Mouse (Mus musculus): ENCODE measurements around the gene Cmtm4. TPM values are rescaled to one million over a fixed set of nuclear protein-coding genes. Genes with fewer than 3 reads are reported as not detected.

Cmtm4 gene
- polyA plus RNA-seq, 1 experiment from 2014 or later = 6.3 TPM

DNA sequence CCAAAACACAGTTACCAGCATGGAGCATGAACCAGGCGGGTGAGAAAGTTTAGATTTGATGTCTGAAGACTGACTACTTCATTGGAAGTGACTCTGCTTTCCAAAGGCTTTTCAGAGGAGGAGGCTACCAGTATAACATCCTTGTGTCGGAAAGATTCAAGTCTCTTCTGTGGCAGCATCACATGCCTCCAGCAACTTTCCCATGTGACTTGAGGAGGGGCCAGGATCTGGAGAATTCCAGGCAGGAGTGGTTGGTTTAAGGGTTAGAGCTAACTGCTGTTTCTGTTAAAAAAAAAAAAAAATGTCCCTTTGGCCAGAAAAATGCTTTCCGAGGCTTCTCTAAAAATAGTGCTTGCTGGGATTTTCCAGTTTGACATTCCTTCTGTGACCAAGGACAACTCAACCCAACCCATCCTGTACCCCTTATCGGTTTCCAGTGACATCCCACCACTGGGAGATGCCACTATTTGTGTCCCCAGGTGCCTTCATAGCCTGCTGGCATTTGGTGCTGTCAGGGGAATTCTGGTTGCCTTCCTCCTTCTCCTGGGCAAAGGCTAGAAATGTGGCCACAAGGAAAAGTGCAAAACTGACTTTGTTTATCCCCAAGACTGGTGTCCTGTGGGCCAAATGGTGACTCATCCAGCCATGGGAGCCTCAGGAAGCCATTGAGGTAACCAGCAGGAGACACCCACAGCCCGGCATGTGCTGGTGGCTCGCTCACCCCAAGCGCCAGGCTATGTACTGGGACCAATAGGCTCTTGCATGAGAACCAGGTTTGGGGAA is 12.9 kb upstream of the Cmtm4 start:
- WGBS = 85% methylated on average over 7 of the region's 7 CpGs
- H3K9ac ChIP-seq = no peak overlapping the region
- H3K27ac ChIP-seq = no peak overlapping the region
- no peaks in the 10 kb centered on the region for H3K36me3 ChIP-seq
- no peak for ATAC-seq
- H3K27me3 ChIP-seq (replicated peaks) = no peaks in the 10 kb centered on the region
- no peak overlapping the region for H3K4me3 ChIP-seq (replicated peaks)
- H3K4me2 ChIP-seq (replicated peaks) = no peak overlapping the region
- peaks cover 6% of the 10 kb centered on the region for H3K4me1 ChIP-seq (replicated peaks)
- no peaks in the 10 kb centered on the region for H3K9me3 ChIP-seq

GRCm38 (mm10) chr8:104406340-104407128 is 10.9 kb upstream of the Cmtm4 start:
- ATAC-seq = no peak
- WGBS = 66% methylated on average over 6 of the region's 6 CpGs
- H3K27ac ChIP-seq = no peak overlapping the region

DNA sequence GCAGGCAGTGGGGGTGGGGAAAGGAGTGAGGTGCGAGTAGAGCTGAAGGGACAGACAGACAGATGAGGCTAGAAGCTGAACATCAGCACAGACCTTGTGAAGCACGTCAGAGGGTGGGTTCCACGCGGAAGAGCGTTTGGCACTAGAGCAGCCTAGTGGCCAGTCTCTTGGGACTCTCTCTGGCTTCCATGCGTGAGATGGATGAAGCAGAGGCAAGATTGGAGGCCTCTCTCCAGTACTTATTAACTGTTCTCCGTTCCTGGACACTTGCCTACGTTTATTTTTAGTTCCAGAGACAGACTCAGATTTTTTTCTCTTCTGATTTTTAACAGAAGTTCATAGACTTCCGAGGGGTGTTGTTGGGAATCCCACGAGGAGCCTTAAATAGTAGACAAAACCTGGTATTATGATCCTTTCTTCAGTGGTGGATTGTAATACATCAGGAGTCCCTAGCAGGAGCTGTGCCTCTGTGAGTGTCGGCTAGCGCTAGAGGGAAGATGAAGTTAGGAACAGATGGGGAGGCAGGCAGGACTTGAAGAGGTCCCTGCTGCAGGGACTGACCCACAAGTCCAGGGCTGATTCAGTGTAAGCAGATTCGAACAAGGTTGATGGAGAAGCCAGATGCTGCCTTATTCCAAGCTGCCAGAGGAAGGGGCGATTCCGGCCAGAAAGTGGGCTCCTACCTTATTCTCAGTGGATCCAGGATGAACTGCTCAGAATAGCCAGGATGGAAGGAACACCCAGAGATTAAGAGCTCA is 10.0 kb upstream of the Cmtm4 start:
- Histone ChIP-seq H3K9ac (no peak overlapping the region), H3K27ac (0 out of 2 replicates have a peak overlapping the region, but pooled peaks have one; percentile 36), H3K27me3 (replicated peaks) (no peaks in the 10 kb centered on the region), H3K9me3 (no peaks in the 10 kb centered on the region), H3K36me3 (no peaks in the 10 kb centered on the region), H3K4me3 (replicated peaks) (no peak overlapping the region), H3K4me2 (replicated peaks) (no peak overlapping the region), H3K4me1 (replicated peaks) (peaks cover 3% of the 10 kb centered on the region; the same call in 1 of the 2 replicates)
- peak; percentile 40; the same call in 1 of the 2 replicates for ATAC-seq
- WGBS = 52% methylated on average over 15 of the region's 15 CpGs

More at GRCm38 (mm10) chr8:104406340-104407128, 10.9 kb upstream of the Cmtm4 start:
- no peak overlapping the region for H3K4me3 ChIP-seq (replicated peaks)
- H3K9ac ChIP-seq = no peak overlapping the region
- H3K9me3 ChIP-seq = no peaks in the 10 kb centered on the region
- no peaks in the 10 kb centered on the region for H3K27me3 ChIP-seq (replicated peaks)
- H3K4me1 ChIP-seq (replicated peaks) = peaks cover 3% of the 10 kb centered on the region; the same call in 1 of the 2 replicates
- H3K4me2 ChIP-seq (replicated peaks) = no peak overlapping the region
- H3K36me3 ChIP-seq = no peaks in the 10 kb centered on the region

DNA sequence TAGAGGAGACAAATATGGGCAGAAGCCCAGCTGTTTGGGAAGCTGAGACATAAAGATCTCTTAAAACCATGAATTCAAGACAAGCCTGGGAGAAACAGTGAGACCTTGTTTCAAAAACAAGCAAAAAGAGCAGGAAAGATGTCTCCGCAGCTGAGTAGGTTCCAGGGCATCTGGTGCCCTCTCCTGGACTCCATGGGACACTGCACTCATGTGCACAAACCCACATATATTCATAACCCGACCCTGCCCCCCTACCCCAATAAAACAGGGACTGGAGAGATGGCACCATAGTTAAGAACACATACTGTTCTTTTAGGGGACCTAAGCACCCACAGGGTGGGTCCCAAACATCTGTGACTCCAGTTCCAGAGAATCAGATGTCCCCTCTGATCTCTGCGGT is 8.0 kb upstream of the Cmtm4 start:
- Histone ChIP-seq H3K9me3 (no peaks in the 10 kb centered on the region), H3K36me3 (no peaks in the 10 kb centered on the region), H3K9ac (no peak overlapping the region), H3K27me3 (replicated peaks) (no peaks in the 10 kb centered on the region), H3K4me3 (replicated peaks) (no peak overlapping the region), H3K4me2 (replicated peaks) (no peak overlapping the region), H3K4me1 (replicated peaks) (peaks cover 3% of the 10 kb centered on the region; the same call in 1 of the 2 replicates), H3K27ac (no peak overlapping the region)
- no peak for ATAC-seq
- WGBS = 80% methylated on average over 3 of the region's 3 CpGs

- H3K27ac ChIP-seq = peak overlapping the region; percentile 88
- peak; percentile 71 for ATAC-seq
- H3K27me3 ChIP-seq (replicated peaks) = no peaks in the 10 kb centered on the region
- peak overlapping the region; percentile 87 for H3K4me3 ChIP-seq (replicated peaks)
- H3K36me3 ChIP-seq = no peaks in the 10 kb centered on the region
- H3K9me3 ChIP-seq = no peaks in the 10 kb centered on the region
- H3K9ac ChIP-seq = peak overlapping the region; percentile 94
- under 1% methylated on average over 81 of the region's 82 CpGs for WGBS
- peak overlapping the region; percentile 91 for H3K4me2 ChIP-seq (replicated peaks)
- peaks cover 10% of the 10 kb centered on the region for H3K4me1 ChIP-seq (replicated peaks)
Measured at GRCm38 (mm10) chr8:104394801-104395702, 555 bp downstream of the Cmtm4 start.

- WGBS = 50% methylated on average over 6 of the region's 6 CpGs
- H3K9ac ChIP-seq = no peak overlapping the region
- H3K27me3 ChIP-seq (replicated peaks) = no peaks in the 10 kb centered on the region
- peak overlapping the region; percentile 87 for H3K4me3 ChIP-seq (replicated peaks)
- no peak for ATAC-seq
- H3K4me2 ChIP-seq (replicated peaks) = peak overlapping the region; percentile 91
- H3K9me3 ChIP-seq = no peaks in the 10 kb centered on the region
- peaks cover 10% of the 10 kb centered on the region for H3K4me1 ChIP-seq (replicated peaks)
- peak overlapping the region; percentile 88 for H3K27ac ChIP-seq
- no peaks in the 10 kb centered on the region for H3K36me3 ChIP-seq
Measured at GRCm38 (mm10) chr8:104393767-104394166, 1.8 kb downstream of the Cmtm4 start.

- Histone ChIP-seq H3K27me3 (replicated peaks) (no peaks in the 10 kb centered on the region), H3K4me1 (replicated peaks) (peaks cover 10% of the 10 kb centered on the region), H3K4me3 (replicated peaks) (peak overlapping the region; percentile 87; the same call in 1 of the 2 replicates), H3K4me2 (replicated peaks) (peak overlapping the region; percentile 91), H3K27ac (peak overlapping the region; percentile 88; the same call in 1 of the 2 replicates), H3K9me3 (no peaks in the 10 kb centered on the region), H3K36me3 (no peaks in the 10 kb centered on the region), H3K9ac (no peak overlapping the region)
- ATAC-seq = no peak
- WGBS = 85% methylated on average over 7 of the region's 7 CpGs
Measured at GRCm38 (mm10) chr8:104393139-104393538, 2.5 kb downstream of the Cmtm4 start.

- no peaks in the 10 kb centered on the region for H3K9me3 ChIP-seq
- H3K4me2 ChIP-seq (replicated peaks) = peak overlapping the region; percentile 46
- H3K4me1 ChIP-seq (replicated peaks) = peaks cover 32% of the 10 kb centered on the region
- no peaks in the 10 kb centered on the region for H3K27me3 ChIP-seq (replicated peaks)
- H3K27ac ChIP-seq = peak overlapping the region; percentile 73
- H3K4me3 ChIP-seq (replicated peaks) = no peak overlapping the region
- H3K9ac ChIP-seq = no peak overlapping the region
- H3K36me3 ChIP-seq = no peaks in the 10 kb centered on the region
- 72% methylated on average over 8 of the region's 8 CpGs for WGBS
- peak; percentile 55 for ATAC-seq
Measured at GRCm38 (mm10) chr8:104390245-104390644, 5.4 kb downstream of the Cmtm4 start.

- 71% methylated on average over 2 of the region's 2 CpGs for WGBS
- ATAC-seq = peak; percentile 55
- Histone ChIP-seq H3K36me3 (no peaks in the 10 kb centered on the region), H3K27ac (0 out of 2 replicates have a peak overlapping the region, but pooled peaks have one; percentile 14), H3K9me3 (no peaks in the 10 kb centered on the region), H3K9ac (no peak overlapping the region), H3K4me2 (replicated peaks) (no peak overlapping the region), H3K4me3 (replicated peaks) (no peak overlapping the region), H3K27me3 (replicated peaks) (no peaks in the 10 kb centered on the region), H3K4me1 (replicated peaks) (peaks cover 37% of the 10 kb centered on the region)
Measured at GRCm38 (mm10) chr8:104387980-104388379, 7.6 kb downstream of the Cmtm4 start.

DNA sequence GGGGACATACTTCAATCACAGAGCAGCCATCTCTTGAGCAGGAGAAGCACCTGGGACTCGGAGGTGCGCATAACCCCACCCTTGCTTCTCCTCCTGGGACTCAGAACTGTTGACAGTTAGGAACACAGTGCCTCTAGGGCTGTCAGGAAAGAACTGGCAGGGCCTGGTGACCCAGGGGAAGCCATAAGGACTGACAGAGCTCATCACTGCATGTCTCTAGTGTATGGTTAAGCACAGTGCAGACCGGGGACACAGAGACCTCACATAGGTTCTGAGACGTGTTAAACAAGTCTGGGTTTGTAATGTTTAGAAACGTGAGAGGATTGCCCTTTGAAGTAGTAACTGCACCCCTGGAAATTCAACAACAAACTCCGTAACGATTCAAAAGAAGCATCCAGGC is 8.1 kb downstream of the Cmtm4 start:
- WGBS = 43% methylated on average over 7 of the region's 7 CpGs
- Histone ChIP-seq H3K27ac (0 out of 2 replicates have a peak overlapping the region, but pooled peaks have one; percentile 14), H3K36me3 (no peaks in the 10 kb centered on the region), H3K4me2 (replicated peaks) (no peak overlapping the region), H3K27me3 (replicated peaks) (no peaks in the 10 kb centered on the region), H3K9me3 (no peaks in the 10 kb centered on the region), H3K4me1 (replicated peaks) (peaks cover 40% of the 10 kb centered on the region), H3K4me3 (replicated peaks) (no peak overlapping the region), H3K9ac (no peak overlapping the region)
- ATAC-seq = 0 out of 2 replicates have a peak, but pooled peaks have one; percentile 11

GRCm38 (mm10) chr8:104386693-104387092 is 8.9 kb downstream of the Cmtm4 start:
- no peak overlapping the region for H3K9ac ChIP-seq
- no peaks in the 10 kb centered on the region for H3K9me3 ChIP-seq
- no peak overlapping the region for H3K4me3 ChIP-seq (replicated peaks)
- no peaks in the 10 kb centered on the region for H3K27me3 ChIP-seq (replicated peaks)
- ATAC-seq = no peak
- no peaks in the 10 kb centered on the region for H3K36me3 ChIP-seq
- H3K4me2 ChIP-seq (replicated peaks) = no peak overlapping the region
- WGBS = 19% methylated on average over 4 of the region's 4 CpGs
- peaks cover 41% of the 10 kb centered on the region for H3K4me1 ChIP-seq (replicated peaks)
- 0 out of 2 replicates have a peak overlapping the region, but pooled peaks have one; percentile 1 for H3K27ac ChIP-seq

All from intestine, embryonic 15.5 days (tissue).